Mouse (Mus musculus) G1E (cell line): Measurements from ENCODE around the gene Trem2.

ENCODE experiments used
- CTCF ChIP-seq: IDR thresholded peaks from 2 replicates; pipeline ENCODE4 v1.5.1; 2012; ENCODE audit warnings: low read depth, low read length, inconsistent platforms, mixed read lengths
- GATA1 ChIP-seq: IDR thresholded peaks from 2 replicates; pipeline ENCODE4 v1.6.1; 2012; ENCODE audit warnings: borderline replicate concordance, low read length, inconsistent platforms, mixed read lengths
- GATA2 ChIP-seq: IDR thresholded peaks from 2 replicates; pipeline ENCODE4 v1.6.1; 2012; ENCODE audit warnings: low read depth, low read length, inconsistent platforms, borderline replicate concordance
- POLR2AphosphoS5 ChIP-seq: IDR thresholded peaks from 2 replicates; pipeline ENCODE4 v1.6.1; 2012; ENCODE audit warnings: low read depth, low read length, inconsistent platforms; ENCODE audit not compliant: insufficient replicate concordance
- TAL1 ChIP-seq: conservative IDR thresholded peaks from 2 replicates; pipeline ENCODE4 v1.6.1; 2012; ENCODE audit warnings: low read depth, low read length, inconsistent platforms, mixed read lengths

DNA sequence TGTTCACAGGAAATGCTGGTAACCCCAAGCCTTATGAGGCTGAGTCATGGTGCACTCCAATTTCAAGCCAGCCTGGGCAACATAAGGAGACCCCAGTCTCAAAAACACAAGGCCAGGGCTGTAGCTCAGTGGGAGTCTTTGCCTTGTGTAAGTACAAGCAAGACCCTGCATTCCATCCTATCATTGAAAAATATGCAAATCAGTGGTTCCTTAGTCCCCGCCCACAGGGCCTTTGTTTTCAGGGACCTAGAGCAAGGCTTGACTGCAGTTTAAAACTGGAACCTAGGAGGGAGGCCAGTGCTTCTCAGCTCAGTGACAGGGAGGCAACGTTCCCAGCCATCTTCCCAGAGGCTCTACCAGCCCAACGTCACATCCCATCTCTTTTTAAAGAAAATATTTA lies 23.0 kb upstream of the Trem2 start:
- TF ChIP-seq CTCF (no peak), TAL1 (no peak), GATA1 (no peak), GATA2 (no peak), POLR2AphosphoS5 (no peak)
